Mouse (Mus musculus): Measurements from ENCODE around the gene Tsga10.
A peak's percentile ranks its signal among the peaks of the same experiment; 100 is the strongest.

DNA sequence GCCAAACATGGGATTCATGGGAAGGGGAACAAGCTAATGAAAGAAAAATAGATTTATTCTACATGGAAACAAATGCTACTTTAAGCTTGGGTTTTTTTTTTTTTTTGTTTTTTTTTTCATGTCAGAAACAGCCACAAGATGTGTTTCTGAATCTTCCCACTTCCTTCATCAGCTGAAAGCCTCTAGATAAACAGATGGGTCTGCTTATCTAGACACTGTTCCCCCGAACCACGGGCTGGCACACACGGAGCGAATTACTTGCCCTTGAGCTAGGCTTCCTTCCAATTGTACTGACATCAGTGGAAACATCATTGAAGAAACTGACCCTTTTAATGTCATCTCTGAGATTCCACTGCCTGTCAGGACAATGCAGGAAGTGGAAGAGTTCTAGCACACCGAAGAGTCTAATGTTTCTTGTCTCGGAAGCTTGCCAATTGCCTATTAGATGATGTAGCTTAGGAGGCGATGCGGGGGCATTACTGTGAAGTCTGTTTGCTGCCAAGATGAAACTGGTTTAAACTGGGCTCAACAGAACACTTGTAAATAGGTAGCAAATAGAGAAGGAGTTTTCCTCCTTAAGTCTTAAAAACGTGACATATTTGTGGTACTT lies 121.5 kb downstream of the Tsga10 start:
- TF ChIP-seq CTCF (IDR thresholded peaks at IDR 0.05; ENCODE audit: low read depth) (no peak), EP300 (IDR thresholded peaks at IDR 0.05; ENCODE audit: low read depth) (peak; percentile 75; the same call in 1 of the 2 replicates)
